Mouse (Mus musculus) CH12.LX (cell line): ENCODE data around the gene Glrb. TPM values are rescaled to one million over a fixed set of nuclear protein-coding genes. Genes with fewer than 3 reads are reported as not detected.

ENCODE experiments used
- DNase-seq: peaks from one replicate; pipeline ENCODE4 v3.0.0-alpha.2; 2013; ENCODE audit errors: extremely low read depth
- H3K27ac ChIP-seq: 2 replicates; pipeline ENCODE4 v1.5.1; 2012; ENCODE audit warnings: low read depth, mild to moderate bottlenecking, control low read depth, moderate library complexity; ENCODE audit not compliant: insufficient read depth
- H3K27me3 ChIP-seq: replicated peaks from 2 replicates; pipeline ENCODE3; 2012; ENCODE audit warnings: inconsistent platforms
- H3K36me3 ChIP-seq, 2 experiments: replicated peaks in 1 of 2; 2 replicates each; pipeline versions ENCODE3 to v1.6.1; 2012; ENCODE audit warnings: inconsistent platforms in 1 of 2, low read length in 1 of 2, mild to moderate bottlenecking in 1 of 2, mixed read lengths in 1 of 2, moderate library complexity in 1 of 2; ENCODE audit not compliant: control insufficient read depth in 1 of 2, insufficient read depth in 1 of 2
- H3K4me1 ChIP-seq, 2 experiments: 2 replicates each; pipeline ENCODE4 v1.6.1; 2012; ENCODE audit warnings: inconsistent platforms in 1 of 2, moderate library complexity in 1 of 2; ENCODE audit not compliant: insufficient read depth in 2 of 2, control insufficient read depth in 1 of 2
- H3K4me2 ChIP-seq: 2 replicates; pipeline ENCODE4 v1.6.1; 2012; ENCODE audit warnings: low read depth, mild to moderate bottlenecking, control low read depth; ENCODE audit not compliant: poor library complexity, insufficient read depth, severe bottlenecking
- H3K4me3 ChIP-seq, 3 experiments: fragments of 150-350 bp in 1 of 3; sonication (generic) in 1 of 3; replicated peaks in 1 of 3; 2 replicates each; pipeline versions ENCODE3 to v1.5.1; 2011 to 2012; ENCODE audit warnings: low read depth in 2 of 3, low read length in 2 of 3, mild to moderate bottlenecking in 2 of 3, moderate library complexity in 2 of 3, control low read depth in 1 of 3, improper control_type of control experiment in 1 of 3, inconsistent platforms in 1 of 3, mixed read lengths in 1 of 3; ENCODE audit not compliant: poor library complexity in 1 of 3
- H3K79me2 ChIP-seq: replicated peaks from 2 replicates; pipeline ENCODE4 v1.6.1; 2012; ENCODE audit warnings: mild to moderate bottlenecking, moderate library complexity; ENCODE audit not compliant: control insufficient read depth, poor library complexity, insufficient read depth, severe bottlenecking; ENCODE audit errors: extremely low read depth
- H3K9ac ChIP-seq: 2 replicates; pipeline ENCODE4 v1.6.1; 2012; ENCODE audit warnings: low read depth, mild to moderate bottlenecking, control low read depth, moderate library complexity; ENCODE audit not compliant: insufficient read depth
- H3K9me3 ChIP-seq: replicated peaks from 2 replicates; pipeline ENCODE3; 2012; ENCODE audit warnings: low read length, inconsistent platforms, mixed read lengths
- CHD1 ChIP-seq: IDR thresholded peaks from 2 replicates; pipeline ENCODE4 v1.6.1; 2012; ENCODE audit warnings: low read depth, low read length, improper control_type of control experiment, inconsistent platforms
- CTCF ChIP-seq, 2 experiments: IDR thresholded peaks in 1 of 2; conservative IDR thresholded peaks in 1 of 2; 2 replicates each; pipeline ENCODE4 v1.5.1; 2011 to 2012; ENCODE audit warnings: low read depth in 2 of 2, low read length in 2 of 2, improper control_type of control experiment in 1 of 2, inconsistent platforms in 1 of 2, mild to moderate bottlenecking in 1 of 2, moderate library complexity in 1 of 2
- ELF1 ChIP-seq: IDR thresholded peaks from 2 replicates; pipeline ENCODE4 v1.6.1; 2014; ENCODE audit warnings: low read depth, mild to moderate bottlenecking, inconsistent platforms, low read length, improper control_type of control experiment
- HCFC1 ChIP-seq: IDR thresholded peaks from 2 replicates; pipeline ENCODE4 v1.6.1; 2012; ENCODE audit warnings: low read depth, mild to moderate bottlenecking, inconsistent platforms, low read length, improper control_type of control experiment
- MEF2A ChIP-seq: IDR thresholded peaks from 2 replicates; pipeline ENCODE4 v1.6.1; 2014; ENCODE audit warnings: low read depth, mild to moderate bottlenecking, inconsistent platforms, low read length, improper control_type of control experiment, borderline replicate concordance
- NELFE ChIP-seq: IDR thresholded peaks from 2 replicates; pipeline ENCODE4 v1.6.1; 2011; ENCODE audit warnings: low read depth, low read length, improper control_type of control experiment
- NRF1 ChIP-seq: IDR thresholded peaks from 2 replicates; pipeline ENCODE4 v1.6.1; 2014; ENCODE audit warnings: low read depth, mild to moderate bottlenecking, inconsistent platforms, low read length, improper control_type of control experiment, moderate library complexity
- RAD21 ChIP-seq: IDR thresholded peaks from 2 replicates; pipeline ENCODE4 v1.6.1; 2011; ENCODE audit warnings: low read depth, mild to moderate bottlenecking, low read length, improper control_type of control experiment, moderate library complexity
- RCOR1 ChIP-seq: conservative IDR thresholded peaks from 2 replicates; pipeline ENCODE4 v1.6.1; 2012; ENCODE audit warnings: low read depth, mild to moderate bottlenecking, inconsistent platforms, low read length, improper control_type of control experiment
- SIN3A ChIP-seq: IDR thresholded peaks from 2 replicates; pipeline ENCODE4 v1.6.1; 2012; ENCODE audit warnings: low read length, improper control_type of control experiment, inconsistent platforms
- SMC3 ChIP-seq: IDR thresholded peaks from 2 replicates; pipeline ENCODE4 v1.6.1; 2011; ENCODE audit warnings: low read depth, low read length, improper control_type of control experiment
- UBTF ChIP-seq: IDR thresholded peaks from 2 replicates; pipeline ENCODE4 v1.6.1; 2012; ENCODE audit warnings: low read depth, mild to moderate bottlenecking, inconsistent platforms, low read length, improper control_type of control experiment, moderate library complexity
- USF1 ChIP-seq: IDR thresholded peaks from 2 replicates; pipeline ENCODE4 v1.6.1; 2014; ENCODE audit warnings: low read depth, mild to moderate bottlenecking, inconsistent platforms, low read length, improper control_type of control experiment
- ZKSCAN1 ChIP-seq: IDR thresholded peaks from 2 replicates; pipeline ENCODE4 v1.6.1; 2012; ENCODE audit warnings: low read depth, inconsistent platforms, low read length, improper control_type of control experiment, borderline replicate concordance
- ZNF384 ChIP-seq: IDR thresholded peaks from 2 replicates; pipeline ENCODE4 v1.6.1; 2012; ENCODE audit warnings: low read depth, low read length, improper control_type of control experiment, inconsistent platforms
- dilution Hi-C: fragments of 300-500 bp; cut with MboI; formaldehyde crosslinking; loops from 2 replicates; pipeline ENCODE4 v1.14.3; 2020; ENCODE audit warnings: low sequenced_read_pairs; ENCODE audit not compliant: extremely low pct_unique_long_range_greater_than_20kb, extremely low pct_ligation_motif_present
- in situ Hi-C: fragments of 300-500 bp; cut with MboI; formaldehyde crosslinking; loops from 3 replicates; pipeline ENCODE4 v1.14.3; 2019; ENCODE audit warnings: low sequenced_read_pairs, low pct_ligation_motif_present, low pct_unique_long_range_greater_than_20kb, mixed read lengths
- polyA plus RNA-seq: library from polyadenylated mRNA; unstranded; fragments of >175 nt; gene quantifications from 2 replicates; pipeline ENCODE4 v1.2.1, GENCODE M21; 2012; ENCODE audit warnings: low read depth; ENCODE audit not compliant: insufficient read length
- total RNA-seq, 2 experiments: library from RNA; depleted of rRNA; stranded (reverse); fragments of 300-350 nt in 1 of 2; fragments of >200 nt in 1 of 2; gene quantifications; 2 replicates each; pipeline ENCODE4 v1.2.3; 2012 to 2014

The Glrb gene
- total and polyA plus RNA-seq, 3 experiments: not detected

- TF ChIP-seq NELFE (no peak), SIN3A (no peak), ZKSCAN1 (no peak), CTCF (conservative IDR thresholded peaks at IDR 0.05 in 1 of 2, IDR thresholded peaks at IDR 0.05 in 1 of 2; ENCODE audit: low read depth in 2 of 2, low read length in 2 of 2) (no peak), ELF1 (no peak), ZNF384 (no peak), USF1 (no peak), RCOR1 (no peak), MEF2A (no peak)
- H3K79me2 ChIP-seq: no peaks in the 10 kb centered on the region
- no peaks in the 10 kb centered on the region for H3K27me3 ChIP-seq
- no peaks in the 10 kb centered on the region for H3K9me3 ChIP-seq
- in situ Hi-C loops (no loop called here), dilution Hi-C loops (no loop called here)
- H3K4me1 ChIP-seq: no peaks in the 10 kb centered on the region
- H3K36me3 ChIP-seq: no peaks in the 10 kb centered on the region
- DNase-seq: no peak
- no peak overlapping the region for H3K9ac ChIP-seq
- no peak overlapping the region for H3K4me3 ChIP-seq
- H3K4me2 ChIP-seq: no peak overlapping the region
- no peak overlapping the region for H3K27ac ChIP-seq
Observed at GRCm38 (mm10) chr3:80894328-80894727, 19.1 kb downstream of the Glrb start.

GRCm38 (mm10) chr3:80893055-80893690, 20.3 kb downstream of the Glrb start:
- no peak overlapping the region for H3K4me2 ChIP-seq
- TF ChIP-seq SMC3 (no peak), NRF1 (no peak), UBTF (no peak), ZNF384 (no peak), RAD21 (no peak), CTCF (conservative IDR thresholded peaks at IDR 0.05 in 1 of 2, IDR thresholded peaks at IDR 0.05 in 1 of 2; ENCODE audit: low read depth in 2 of 2, low read length in 2 of 2) (no peak), HCFC1 (no peak), MEF2A (no peak), CHD1 (no peak)
- in situ Hi-C loops: no loop called here
- H3K36me3 ChIP-seq: no peaks in the 10 kb centered on the region
- H3K4me3 ChIP-seq: no peak overlapping the region
- no peak overlapping the region for H3K9ac ChIP-seq
- no peaks in the 10 kb centered on the region for H3K27me3 ChIP-seq
- H3K27ac ChIP-seq: no peak overlapping the region
- dilution Hi-C loops: no loop called here
- DNase-seq: no peak
- H3K9me3 ChIP-seq: no peaks in the 10 kb centered on the region
- no peaks in the 10 kb centered on the region for H3K4me1 ChIP-seq
- H3K79me2 ChIP-seq: no peaks in the 10 kb centered on the region
